Mouse (Mus musculus) NIH3T3 (cell line): Measurements from ENCODE around the gene Sdf2.

Source experiments
- DNase-seq: peaks from one replicate; pipeline ENCODE4 v3.0.0-alpha.2; 2012; ENCODE audit warnings: low read depth

The Sdf2 gene

GRCm38 (mm10) chr11:78245627-78246317 is at the start of gene Sdf2, which contains the start of gene Supt6:
TSS of gene Sdf2 (plus strand) at chr11:78245746.
TSS of gene Supt6 (minus strand) at chr11:78245987.
- DNase-seq = peak; percentile 92

GRCm38 (mm10) chr11:78202372-78202771 is 43.2 kb upstream of the Sdf2 start:
- no peak for DNase-seq

- DNase-seq = no peak
These were observed 41.3 kb upstream of the Sdf2 start for GRCm38 (mm10) chr11:78204287-78204686.

- no peak for DNase-seq
These were observed 40.0 kb upstream of the Sdf2 start for GRCm38 (mm10) chr11:78205361-78206206.

- DNase-seq = no peak
These were observed 38.4 kb upstream of the Sdf2 start for GRCm38 (mm10) chr11:78207190-78207589.

- DNase-seq = no peak
These were observed 35.7 kb upstream of the Sdf2 start for GRCm38 (mm10) chr11:78209886-78210285.

- DNase-seq = no peak
These were observed 34.9 kb upstream of the Sdf2 start for GRCm38 (mm10) chr11:78210615-78211014.

GRCm38 (mm10) chr11:78211513-78211912 is 34.0 kb upstream of the Sdf2 start:
- DNase-seq = no peak

- DNase-seq = no peak
These were observed 32.3 kb upstream of the Sdf2 start for GRCm38 (mm10) chr11:78213086-78213817.

- DNase-seq = no peak
These were observed 29.7 kb upstream of the Sdf2 start for GRCm38 (mm10) chr11:78215709-78216317.

GRCm38 (mm10) chr11:78223586-78223985 is 22.0 kb upstream of the Sdf2 start:
- no peak for DNase-seq

GRCm38 (mm10) chr11:78231518-78231917 is 14.0 kb upstream of the Sdf2 start:
- DNase-seq = no peak

- no peak for DNase-seq
These were observed 5.2 kb upstream of the Sdf2 start for GRCm38 (mm10) chr11:78240193-78240857.

- DNase-seq = no peak
These were observed 302 bp upstream of the Sdf2 start for GRCm38 (mm10) chr11:78245261-78245626.

GRCm38 (mm10) chr11:78246318-78247011 is 919 bp downstream of the Sdf2 start:
- DNase-seq = no peak

GRCm38 (mm10) chr11:78247012-78247348 is 1.4 kb downstream of the Sdf2 start:
- no peak for DNase-seq

GRCm38 (mm10) chr11:78247727-78248140 is 2.2 kb downstream of the Sdf2 start:
- no peak for DNase-seq

GRCm38 (mm10) chr11:78256618-78257017 is 11.1 kb downstream of the Sdf2 start:
- peak; percentile 36 for DNase-seq

- peak; percentile 46 for DNase-seq
These were observed 15.1 kb downstream of the Sdf2 start for GRCm38 (mm10) chr11:78260489-78261258.
